Mouse (Mus musculus) left cerebral cortex, postnatal 36 days (tissue): ENCODE data around the gene Stpg4. TPM values are rescaled to one million over a fixed set of nuclear protein-coding genes. Genes with fewer than 3 reads are reported as not detected.

ENCODE experiments used
- DNase-seq, 2 experiments: peaks; one replicate each; pipeline ENCODE4 v3.0.0; 2021 to 2022; ENCODE audit warnings: low spot score in 2 of 2, mixed read lengths in 1 of 2
- intact Hi-C: fragments of 180-260 bp; cut with DNase I; formaldehyde crosslinking; loops from one replicate; pipeline ENCODE4 v1.15.1; 2025
- total RNA-seq, 2 experiments: library from RNA; stranded (reverse); gene quantifications; 2 replicates each; pipeline ENCODE4 v1.2.3; 2021

Stpg4 gene
- total RNA-seq: not detected

DNA sequence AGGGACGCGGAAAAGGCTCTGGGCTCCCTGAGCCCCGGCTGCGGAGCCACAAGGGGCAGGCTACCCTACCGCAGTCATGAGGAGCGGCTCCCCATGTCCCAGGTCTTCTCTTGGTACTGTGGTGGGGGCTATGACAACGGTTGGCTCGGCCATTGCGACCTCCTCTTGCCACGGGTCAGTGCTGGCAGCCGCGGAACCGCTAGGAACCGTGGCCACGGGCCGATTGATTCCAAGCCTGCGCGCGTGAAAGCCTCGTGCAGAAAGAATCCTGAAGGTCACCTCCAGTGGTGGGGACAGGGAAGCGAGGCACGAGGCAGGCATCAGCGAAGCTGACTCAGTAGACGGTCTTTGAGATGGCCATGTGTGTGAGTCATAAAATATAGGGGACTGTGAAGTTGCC is at the start of gene Stpg4:
Gene Stpg4, minus strand, starts transcription at position 231 of the 400 bp plus-strand sequence.
- intact Hi-C loops: loop anchor here (5.0 kb wide), 1 partner anchor 50 kb away; no protein-coding TSS in a partner anchor
- no peak for DNase-seq

DNA sequence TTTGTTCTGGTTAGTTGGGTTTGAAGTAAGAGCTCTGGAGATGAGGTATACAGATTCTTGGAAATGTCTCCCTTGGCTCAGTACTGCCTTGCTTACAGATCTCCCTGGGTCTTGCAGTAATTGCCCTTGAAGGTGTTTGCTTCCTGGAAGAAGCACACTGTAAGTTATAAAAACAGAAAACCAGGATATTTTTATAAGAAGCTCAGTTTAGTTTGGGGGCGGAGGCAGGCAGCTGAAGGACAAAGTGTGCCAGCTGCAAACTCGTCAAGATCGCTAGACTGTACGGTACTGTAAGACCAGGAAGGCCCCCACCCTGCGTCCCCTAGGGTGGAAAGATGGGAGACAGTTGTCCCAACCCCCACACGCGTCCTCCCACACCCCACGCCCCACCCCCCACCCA is 47.8 kb upstream of the Stpg4 start:
- intact Hi-C loops: no loop called here
- DNase-seq: peak; percentile 18 to 40

DNA sequence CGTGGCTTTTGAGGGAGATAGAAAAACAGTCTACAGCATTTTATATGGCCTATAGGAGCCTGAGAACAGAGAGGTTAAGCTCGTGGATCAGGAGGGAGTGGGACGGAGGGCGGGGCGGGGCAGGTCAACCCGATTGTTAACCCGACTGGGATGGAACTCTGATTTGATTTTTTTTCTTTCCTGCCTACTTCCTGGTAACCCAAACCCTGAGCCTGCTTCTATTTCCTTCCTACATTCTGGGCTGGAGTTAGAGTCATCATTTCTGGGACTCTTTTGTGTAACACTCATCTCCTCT is 46.9 kb upstream of the Stpg4 start:
- no peak for DNase-seq
- intact Hi-C loops: loop anchor here (1.0 kb wide), 1 partner anchor 28 kb away; the partner anchor contains the start of gene Calm2

DNA sequence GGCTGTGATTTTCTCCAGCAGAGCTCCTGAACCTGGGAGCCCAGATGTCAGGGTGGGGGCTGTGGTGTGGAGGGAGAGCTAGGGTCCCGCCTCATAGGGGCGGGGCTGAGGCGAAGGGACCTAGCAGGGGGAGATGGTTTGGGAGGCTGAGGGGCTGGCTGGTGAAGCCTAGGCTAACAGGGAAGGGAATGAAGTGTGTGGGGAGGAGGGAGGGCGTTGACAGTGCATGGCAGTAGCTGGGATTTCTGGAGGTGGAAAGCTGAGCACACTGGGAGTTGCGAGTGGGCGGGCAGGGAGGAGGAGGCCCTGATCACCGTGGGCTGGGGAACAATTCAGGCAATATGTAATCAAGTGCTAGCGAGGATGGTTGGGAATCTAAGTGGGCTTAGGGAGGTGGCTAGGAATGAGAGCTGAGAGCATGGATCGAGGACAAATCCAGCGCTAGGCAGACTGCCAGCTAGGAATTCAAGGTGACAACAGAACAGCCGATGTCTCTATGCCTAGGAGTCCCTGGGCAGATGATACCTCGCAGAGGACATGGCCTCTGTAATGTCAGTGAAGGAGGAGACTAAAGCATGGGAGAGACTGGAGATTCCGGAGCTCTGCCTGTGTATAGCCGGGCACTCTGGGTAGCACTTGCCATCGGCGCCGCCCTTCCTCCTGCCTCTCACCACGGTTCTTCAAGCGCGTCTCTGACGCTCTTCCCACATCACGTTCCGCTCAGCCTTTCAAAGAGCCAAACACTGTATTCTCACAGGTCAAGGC is 46.4 kb upstream of the Stpg4 start:
- intact Hi-C loops: loop anchor here (1.0 kb wide), 1 partner anchor 28 kb away; the partner anchor contains the start of gene Calm2
- peak; percentile 62 to 78 for DNase-seq

DNA sequence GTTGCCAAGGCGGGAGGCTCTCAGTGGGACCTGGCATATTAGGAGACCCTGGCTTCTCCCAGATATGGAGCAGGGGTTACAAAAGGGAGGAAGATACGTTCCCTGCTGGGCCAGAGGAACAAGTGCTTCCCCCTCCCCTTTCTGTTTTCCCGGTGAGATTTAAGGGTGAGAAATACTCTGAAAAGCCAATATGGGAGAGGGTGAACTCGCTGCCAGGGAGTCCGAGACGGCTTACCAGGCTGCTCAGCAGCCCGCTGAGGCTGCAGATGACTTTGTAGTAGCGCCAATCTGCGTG is 45.8 kb upstream of the Stpg4 start:
- intact Hi-C loops: no loop called here
- DNase-seq: peak; percentile 55 to 72

DNA sequence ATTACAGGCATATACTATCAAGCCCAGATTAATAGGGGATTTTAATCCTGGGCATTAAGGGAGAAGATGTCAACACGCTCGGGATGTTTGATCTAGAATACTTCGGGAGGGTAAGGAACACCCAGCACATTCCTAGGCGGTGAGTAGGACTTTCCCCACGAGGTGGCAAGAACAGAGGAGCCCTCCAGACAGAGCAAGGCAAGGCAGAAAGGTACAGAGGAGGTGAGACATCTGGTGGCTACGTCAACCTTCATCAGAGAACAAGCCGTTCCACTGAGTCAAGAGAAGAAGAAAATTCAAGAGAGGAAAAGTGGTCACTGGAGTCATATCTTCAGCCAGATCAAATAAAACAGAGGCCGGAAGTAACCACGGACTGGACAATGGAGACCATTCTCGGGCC is 45.3 kb upstream of the Stpg4 start:
- no peak for DNase-seq
- intact Hi-C loops: no loop called here

DNA sequence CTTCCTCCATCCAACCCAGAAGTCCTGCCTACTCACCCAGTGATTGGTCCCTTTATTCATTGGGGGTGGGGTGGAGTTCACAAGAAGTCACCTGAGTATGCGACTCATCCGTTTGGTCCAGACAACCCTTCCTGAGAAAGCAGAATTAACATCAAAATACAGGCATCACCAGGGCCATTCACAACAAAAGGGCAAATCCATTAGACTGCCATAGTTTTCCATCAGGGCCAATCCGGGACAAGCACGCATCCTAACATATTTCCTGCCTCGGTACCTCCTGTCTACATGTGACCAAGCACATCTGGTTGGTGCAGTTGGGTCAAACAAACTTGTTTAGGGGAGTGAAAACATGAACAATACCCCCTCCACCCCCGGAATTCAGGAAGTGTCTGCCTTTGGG is 44.1 kb upstream of the Stpg4 start:
- intact Hi-C loops: no loop called here
- DNase-seq: no peak

DNA sequence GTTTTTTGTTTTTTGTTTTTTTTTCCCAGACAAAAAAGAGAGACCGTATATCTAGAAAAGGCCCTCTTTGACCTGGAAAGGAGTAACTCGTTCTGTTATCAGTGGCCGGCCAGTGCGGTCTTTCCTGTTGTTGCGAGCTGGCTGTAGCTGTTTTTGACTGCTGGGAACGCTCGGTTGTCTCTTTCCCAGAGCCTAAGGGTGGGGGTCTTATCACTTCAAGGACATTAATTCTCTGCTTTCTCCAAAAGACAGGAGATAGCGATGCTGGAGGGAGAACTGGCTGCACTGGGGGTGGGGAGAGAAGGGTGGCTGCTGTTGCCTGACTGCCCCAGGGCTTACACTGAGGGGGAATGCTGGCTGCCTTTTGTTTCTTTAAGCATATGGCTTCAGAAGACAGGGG is 43.3 kb upstream of the Stpg4 start:
- intact Hi-C loops: no loop called here
- DNase-seq: no peak

DNA sequence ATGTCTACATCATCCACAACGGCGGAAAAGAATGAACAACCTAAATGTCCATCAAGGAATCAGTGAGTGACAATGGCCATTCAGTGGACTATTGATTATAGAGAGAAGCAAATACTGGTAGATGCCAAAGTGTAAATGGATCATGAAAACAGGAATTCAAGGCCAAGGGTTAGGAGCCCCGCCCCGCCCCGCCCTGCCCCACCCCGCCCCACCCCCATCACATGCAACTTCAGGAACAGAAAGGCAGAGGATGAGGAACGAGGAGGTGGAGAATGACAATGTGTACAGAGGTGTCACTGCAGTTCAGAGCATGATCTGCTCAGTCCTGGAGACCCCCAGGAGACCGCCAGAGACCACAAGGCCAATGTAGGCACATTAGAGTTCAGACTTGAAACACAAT is 42.7 kb upstream of the Stpg4 start:
- intact Hi-C loops: no loop called here
- DNase-seq: no peak

DNA sequence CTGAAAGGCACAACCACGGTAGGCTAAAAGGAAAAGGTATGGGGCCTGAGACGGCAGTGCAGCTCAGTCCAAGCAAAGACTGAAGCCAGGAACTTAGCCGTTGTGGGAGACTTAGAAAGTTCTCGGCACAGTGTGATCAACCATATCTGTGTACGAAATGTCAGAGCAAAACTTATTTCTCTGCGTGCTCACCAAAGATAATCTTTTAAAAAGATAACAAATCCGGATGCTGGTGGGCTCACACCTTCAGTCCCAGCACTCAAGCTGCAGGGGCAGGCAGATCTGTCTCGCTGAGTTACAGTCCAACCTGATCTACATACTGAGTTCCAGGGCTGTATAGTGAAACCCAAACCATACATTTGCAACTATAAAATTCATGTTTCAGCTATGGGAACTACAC is 41.9 kb upstream of the Stpg4 start:
- DNase-seq: no peak
- intact Hi-C loops: no loop called here

DNA sequence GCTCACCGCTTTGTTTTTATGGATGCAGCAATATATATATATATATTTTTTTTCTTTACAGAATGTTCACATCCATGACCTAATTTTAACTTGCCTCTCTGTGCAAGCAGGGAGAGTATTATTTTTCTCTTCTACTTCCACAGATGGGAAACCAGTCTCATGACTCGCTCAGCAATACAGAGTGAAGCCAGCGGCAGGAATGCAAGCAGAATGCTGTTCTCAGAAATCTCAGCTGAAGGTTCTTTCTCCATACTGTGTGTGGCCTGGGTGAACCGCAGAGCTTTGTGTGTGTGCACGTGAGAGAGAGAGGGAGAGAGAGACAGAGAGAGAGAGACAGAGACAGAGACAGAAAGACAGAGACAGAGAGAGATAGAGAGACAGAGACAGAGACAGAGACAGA is 41.1 kb upstream of the Stpg4 start:
- DNase-seq: no peak
- intact Hi-C loops: no loop called here

DNA sequence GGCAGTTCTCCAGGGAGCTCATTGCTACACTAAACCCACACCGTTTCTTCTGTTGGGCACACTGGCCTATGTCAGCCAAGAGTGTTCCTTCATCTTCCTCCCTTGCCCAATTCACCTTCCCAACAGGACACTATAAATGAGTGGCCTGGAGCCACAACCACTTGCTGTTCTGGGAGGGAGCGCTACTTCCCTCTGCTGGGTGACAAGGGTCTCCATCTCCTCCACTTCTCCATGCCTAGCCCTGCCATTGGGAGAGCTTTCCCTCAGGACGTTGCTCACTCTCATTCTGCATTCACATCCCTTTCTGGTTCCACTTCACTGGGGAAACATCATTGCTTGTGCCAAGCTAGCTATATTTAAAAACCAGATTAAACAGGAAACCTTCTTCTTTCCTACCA is 34.0 kb upstream of the Stpg4 start:
- intact Hi-C loops: no loop called here
- no peak for DNase-seq

DNA sequence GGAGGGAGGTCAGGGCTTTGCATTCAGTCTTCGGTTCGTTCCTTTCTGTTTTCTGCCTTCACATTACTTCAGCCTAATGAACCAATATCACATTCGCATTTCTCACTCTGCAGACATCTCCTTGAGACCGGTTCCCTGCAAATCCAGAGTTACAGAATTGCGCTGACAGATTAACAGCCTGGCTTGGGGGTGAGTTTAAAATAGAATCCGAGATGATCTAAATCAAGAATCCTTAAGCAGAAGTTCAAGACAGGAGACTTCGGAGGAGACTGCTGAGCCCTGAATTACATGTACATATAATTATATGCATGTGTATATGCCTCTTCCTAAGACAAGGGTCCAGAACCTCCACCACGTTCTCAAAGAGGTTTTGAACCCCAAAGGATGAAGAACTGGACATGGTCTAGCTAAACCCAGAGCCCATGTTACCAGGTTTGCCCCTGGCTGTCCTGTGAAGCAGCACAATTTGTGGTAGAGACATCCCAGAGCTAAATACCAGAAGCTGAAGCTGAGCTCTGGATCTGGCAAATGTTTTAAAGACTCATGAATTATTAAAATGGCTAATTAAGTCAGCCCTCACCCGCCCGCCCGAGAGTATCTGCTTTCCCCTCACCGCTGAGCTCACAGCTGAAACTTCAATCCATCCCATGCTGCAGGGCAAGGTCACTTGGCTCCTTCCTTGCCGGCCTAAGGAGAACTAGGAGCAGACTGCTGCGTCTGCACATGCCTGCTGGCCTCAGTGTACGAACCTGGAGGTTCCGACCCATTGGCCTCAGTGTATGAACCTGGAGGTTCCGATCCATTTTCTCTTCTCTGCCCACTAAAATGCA is 33.3 kb upstream of the Stpg4 start:
- intact Hi-C loops: no loop called here
- DNase-seq: no peak

DNA sequence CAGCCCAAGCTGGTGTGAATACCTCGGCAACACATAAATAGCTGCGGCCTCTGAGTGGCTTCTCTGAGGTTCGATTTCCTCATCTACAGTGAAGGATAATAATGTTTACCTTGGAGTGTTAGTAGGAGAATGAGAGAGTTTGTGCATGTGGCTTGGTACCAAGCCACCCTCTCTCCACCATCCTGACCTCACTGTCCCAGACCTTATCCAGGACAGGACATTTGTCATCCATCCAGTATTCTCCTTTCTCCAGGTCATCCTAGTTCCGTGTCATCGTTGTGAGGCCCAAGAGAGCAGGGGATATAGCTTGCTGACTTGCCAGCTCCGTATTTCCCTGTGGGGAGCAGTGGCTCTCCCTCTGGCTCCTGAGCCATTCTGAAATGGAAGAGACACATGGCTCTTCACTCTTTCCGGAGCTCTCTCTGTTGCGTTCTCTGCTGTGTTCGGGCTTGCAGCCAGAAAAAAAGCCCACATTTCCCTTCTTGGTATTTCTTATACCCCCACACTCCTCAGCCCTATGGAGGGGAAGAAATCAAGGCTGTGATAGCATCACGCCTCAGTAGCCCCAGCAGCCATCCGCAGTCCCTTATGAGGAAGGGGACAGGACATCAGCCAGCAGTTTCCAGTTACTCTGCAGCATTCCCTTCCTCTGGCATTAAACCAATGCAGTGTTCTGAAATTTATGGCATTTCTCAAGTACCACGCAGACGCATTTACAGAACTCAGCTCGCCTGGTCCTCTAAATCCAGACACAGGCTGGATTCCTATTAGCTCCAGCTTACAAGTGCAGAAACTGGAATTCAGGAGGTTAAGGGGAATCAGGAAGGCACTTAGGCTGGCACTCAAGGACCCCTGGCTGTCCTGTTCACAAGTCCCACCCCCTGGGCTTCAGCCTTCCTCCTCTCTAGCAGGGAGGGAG is 32.5 kb upstream of the Stpg4 start:
- DNase-seq: peak; percentile 78 to 80
- intact Hi-C loops: no loop called here

DNA sequence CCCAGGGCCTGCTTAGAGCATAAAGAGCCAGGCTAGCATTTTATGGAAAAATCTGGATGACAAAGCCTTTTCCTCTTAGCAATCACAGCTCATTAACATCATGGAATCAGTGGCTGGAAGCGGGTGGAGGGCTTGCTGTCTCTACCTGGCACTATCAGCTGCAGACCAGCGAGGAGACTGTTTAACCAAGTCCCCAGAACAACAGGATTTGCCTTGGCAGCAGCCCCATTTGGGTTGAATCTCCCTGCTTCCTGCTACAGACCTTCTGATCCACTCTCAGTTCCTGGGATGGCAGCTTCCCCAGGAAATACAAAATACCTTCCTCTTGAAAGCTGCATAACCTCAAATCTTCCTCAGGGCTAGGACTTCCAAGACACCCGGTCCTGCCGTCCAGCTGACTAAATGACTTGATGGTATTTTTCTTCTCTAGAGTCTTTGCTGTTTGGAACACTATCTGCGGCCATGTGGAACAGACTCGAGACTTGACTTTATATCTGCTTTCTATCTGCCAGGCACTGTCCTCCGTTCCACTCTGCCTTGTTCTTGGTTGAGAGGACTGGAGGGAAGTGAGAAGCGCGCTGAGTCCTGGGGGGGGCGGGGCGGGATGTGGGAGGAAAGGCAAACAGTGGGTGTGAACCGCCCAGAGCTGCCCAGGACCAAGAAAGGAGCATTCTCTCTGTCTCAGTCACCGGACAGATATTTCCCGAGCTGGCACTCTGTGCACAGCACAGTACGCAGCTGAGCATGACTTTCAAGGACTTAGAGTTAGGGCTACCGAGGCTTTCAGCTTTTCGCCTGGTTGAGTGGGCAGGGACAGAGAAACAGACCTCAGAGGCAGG is 31.6 kb upstream of the Stpg4 start:
- intact Hi-C loops: no loop called here
- DNase-seq: peak; percentile 38 to 39

DNA sequence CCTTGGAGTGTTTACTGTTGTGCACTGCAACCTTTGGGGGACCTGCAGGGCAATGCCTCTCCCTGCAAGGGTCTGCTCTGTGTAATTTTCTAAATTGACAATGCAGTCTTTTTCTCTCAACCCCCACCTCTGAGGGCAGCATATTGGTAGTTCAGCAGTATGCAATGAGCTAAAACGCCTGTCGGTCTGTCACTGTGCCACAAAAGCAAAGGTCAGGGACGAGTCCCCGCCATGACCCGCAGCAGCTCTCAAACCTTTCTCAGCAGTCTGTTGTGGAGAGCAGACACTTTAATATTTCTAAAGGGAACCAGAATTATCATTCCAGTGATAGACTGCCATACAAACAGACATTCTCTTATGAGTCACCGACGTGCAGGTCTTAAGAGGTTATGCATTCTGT is 30.4 kb upstream of the Stpg4 start:
- intact Hi-C loops: no loop called here
- DNase-seq: no peak

DNA sequence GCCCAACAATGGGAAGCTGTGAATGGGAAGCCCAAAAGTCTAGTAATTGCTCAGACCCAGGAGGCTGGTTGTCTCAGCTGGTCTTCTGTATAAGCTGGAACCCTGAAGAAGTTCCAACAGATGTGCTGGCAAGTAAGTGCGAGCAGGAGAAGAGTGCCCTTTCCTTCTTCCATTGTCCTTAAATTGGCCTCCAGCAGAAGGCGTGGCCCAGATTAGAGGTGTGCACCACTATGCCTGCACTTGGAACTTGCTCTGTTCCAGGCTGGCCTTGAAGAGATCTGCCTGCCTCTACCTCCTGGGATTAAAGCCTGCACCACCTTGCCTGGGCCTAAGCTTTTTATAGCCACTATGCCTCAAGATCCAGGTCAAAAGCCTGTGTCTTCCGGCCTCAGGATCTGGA is 26.6 kb upstream of the Stpg4 start:
- intact Hi-C loops: no loop called here
- DNase-seq: no peak

DNA sequence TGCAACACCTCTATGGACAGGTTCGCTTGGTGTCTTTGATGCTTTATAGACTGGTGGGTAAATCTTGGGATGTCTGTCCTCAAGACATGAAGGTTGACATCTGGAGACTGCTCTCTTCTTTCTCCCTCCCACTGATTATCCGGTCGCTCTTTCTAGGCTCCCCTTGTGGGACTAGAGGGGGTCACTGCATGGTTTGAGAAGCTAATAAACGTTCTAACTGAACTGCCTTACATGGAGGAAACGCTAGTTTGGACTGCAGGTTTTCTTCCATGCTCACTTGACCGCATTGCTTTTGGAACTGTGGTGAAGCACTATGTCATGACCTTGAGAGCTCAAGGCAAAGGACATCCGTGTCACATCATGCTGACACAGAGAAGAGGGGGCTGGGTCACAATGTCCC is 25.8 kb upstream of the Stpg4 start:
- intact Hi-C loops: no loop called here
- DNase-seq: no peak

DNA sequence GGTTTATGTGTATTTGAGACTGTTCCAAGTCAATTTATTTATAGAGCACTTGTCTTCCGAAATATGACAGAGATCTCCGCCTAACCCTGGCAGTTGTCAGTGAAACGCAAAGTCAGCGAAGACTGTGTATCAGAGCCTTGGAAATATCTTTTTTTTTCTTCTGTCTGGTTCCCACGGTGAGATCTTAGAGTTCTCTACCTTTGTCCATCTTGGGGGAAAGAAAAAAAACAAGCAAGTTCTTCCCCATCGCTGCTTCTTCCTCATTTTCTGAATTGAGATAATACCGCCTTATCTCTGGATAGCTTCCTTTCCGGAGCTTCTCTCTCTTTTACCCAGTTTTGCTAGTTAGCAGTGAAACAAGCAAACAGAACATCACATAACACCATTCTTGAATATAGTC is 21.3 kb upstream of the Stpg4 start:
- no peak for DNase-seq
- intact Hi-C loops: loop anchor here (5.0 to 10.0 kb wide), 3 partner anchors 53 to 424 kb away; partner anchors contain the start of genes Cript and Pigf
